Mouse (Mus musculus): ENCODE data around the gene Ric8a. TPM values are rescaled to one million over a fixed set of nuclear protein-coding genes. Genes with fewer than 3 reads are reported as not detected.

Gene Ric8a
- 51.3 and 57.6 TPM in 2 replicates for polyA plus RNA-seq (2016; fragmentation: Nextera tagmentation; extraction: Ambion mirVana)

DNA sequence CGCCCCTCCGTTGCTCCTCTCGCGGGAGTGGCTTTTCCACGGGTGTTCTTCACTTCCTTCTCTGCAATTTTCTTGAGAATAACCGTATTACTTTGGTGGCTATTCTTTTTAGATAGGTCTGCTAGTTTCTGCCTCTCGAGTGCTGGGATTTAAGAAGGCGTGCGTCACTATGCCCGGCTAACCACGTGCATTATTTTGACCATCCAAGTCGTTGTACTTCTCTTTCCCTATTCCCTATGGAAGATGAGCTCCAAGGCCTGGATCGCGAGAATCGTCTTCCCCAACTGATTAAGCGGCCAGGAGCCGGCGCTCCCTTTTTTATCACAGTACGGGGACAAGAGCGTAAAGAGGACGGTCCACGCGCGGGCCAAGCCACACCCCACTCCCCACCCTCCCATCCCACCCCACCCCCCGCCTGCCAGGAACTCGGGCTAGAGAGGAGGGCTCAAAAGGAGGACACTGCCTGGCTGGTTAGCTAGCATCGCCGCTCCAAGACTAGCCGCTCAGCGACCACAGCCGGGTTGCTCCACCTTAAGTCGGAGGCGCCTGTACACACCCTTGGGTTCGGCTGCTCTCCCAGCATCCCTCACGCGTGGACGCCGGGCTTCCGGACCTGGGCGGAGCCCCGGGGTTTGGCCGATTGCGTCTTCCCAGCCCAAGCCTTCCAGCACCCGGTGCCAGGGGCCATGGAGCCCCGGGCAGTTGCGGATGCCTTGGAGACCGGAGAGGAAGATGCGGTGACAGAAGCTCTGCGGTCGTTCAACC is at the start of gene Ric8a:
Ric8a (plus strand) TSS at position 173 of the 765 bp plus-strand sequence.
- H3K9me3 ChIP-seq: no peaks in the 10 kb centered on the region
- H3K27me3 ChIP-seq (ENCODE audit: poor library complexity, severe bottlenecking): no peaks in the 10 kb centered on the region
- H3K4me3 ChIP-seq: peak within 1 kb of the TSS; percentile 87
- peaks cover 32% of the 10 kb centered on the region for H3K4me1 ChIP-seq
- H3K36me3 ChIP-seq (replicated peaks): peaks cover 65% of the 10 kb centered on the region
- WGBS: under 1% methylated on average over 50 of the region's 50 CpGs
- peak; percentile 77 for DNase-seq (ENCODE audit: extremely low spot score, low spot score)
- H3K27ac ChIP-seq: peak within 1 kb of the TSS; percentile 89

DNA sequence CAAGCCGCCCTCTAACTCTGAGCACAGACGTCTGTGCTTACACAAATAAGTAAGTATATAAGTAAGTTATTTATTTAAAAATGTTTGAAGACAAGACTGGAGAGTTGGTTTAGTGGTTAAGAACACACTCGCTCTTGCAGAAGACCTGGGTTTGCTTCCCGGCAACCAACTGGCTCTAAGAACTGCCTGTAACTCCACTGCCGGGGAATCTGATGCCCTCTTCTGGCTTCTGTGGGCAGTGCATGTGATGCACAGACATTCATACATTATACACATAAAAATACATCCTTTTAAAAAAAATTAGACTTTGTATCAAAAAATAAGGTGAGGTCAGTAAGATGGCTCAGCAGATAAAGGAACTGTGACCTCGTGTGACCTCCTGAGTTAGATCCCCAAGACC is 46.3 kb upstream of the Ric8a start:
- no peak overlapping the region for H3K4me3 ChIP-seq
- WGBS: 95% methylated on average over 6 of the region's 6 CpGs
- H3K27me3 ChIP-seq (ENCODE audit: poor library complexity, severe bottlenecking): no peaks in the 10 kb centered on the region
- H3K27ac ChIP-seq: no peak overlapping the region
- H3K9me3 ChIP-seq: no peaks in the 10 kb centered on the region
- H3K36me3 ChIP-seq (replicated peaks): peaks cover 29% of the 10 kb centered on the region
- no peak for DNase-seq (ENCODE audit: extremely low spot score, low spot score)
- H3K4me1 ChIP-seq: no peaks in the 10 kb centered on the region

DNA sequence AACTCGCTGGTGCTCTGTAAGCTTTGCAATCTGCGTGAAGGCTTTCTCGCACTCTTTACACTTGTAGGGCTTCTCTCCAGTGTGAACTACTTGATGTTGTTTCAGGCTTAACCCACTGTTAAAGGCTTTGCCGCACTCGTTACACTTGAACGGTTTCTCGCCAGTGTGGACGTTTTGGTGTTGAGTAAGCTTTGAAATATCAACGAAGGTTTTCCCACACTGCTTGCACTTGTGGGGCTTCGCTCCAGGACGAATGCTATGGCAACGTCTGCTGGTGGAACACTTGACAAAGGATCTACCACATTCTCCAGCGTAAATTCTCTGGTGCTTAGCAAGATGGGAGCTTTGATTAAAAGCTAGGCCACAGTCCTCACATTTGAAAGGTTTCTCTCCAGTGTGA is 45.0 kb upstream of the Ric8a start:
- peaks cover 29% of the 10 kb centered on the region for H3K36me3 ChIP-seq (replicated peaks)
- H3K27ac ChIP-seq: no peak overlapping the region
- H3K9me3 ChIP-seq: no peaks in the 10 kb centered on the region
- DNase-seq (ENCODE audit: extremely low spot score, low spot score): no peak
- WGBS: 90% methylated on average over 13 of the region's 13 CpGs
- H3K4me1 ChIP-seq: no peaks in the 10 kb centered on the region
- H3K27me3 ChIP-seq (ENCODE audit: poor library complexity, severe bottlenecking): no peaks in the 10 kb centered on the region
- H3K4me3 ChIP-seq: no peak overlapping the region

DNA sequence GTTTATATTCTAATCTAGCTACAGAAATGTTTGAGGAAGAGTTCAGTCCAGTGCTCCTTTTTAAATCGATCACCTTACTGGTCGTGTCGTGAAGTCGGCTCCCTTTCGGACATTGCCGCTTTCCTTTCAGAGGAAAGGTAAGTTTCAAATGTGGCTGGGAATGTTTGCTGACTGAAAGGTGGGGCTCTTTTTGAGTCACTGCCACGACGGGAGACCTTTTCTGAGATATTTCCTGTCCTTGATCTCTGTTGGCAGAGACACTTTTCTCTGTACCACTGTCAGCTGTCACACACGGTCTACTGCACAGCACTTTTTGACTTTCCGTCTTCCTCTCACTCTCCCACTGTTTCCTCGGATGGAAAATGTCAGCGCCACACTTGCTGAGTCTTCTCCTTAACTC is 43.9 kb upstream of the Ric8a start:
- H3K27ac ChIP-seq: no peak overlapping the region
- WGBS: 96% methylated on average over 12 of the region's 12 CpGs
- no peaks in the 10 kb centered on the region for H3K27me3 ChIP-seq (ENCODE audit: poor library complexity, severe bottlenecking)
- no peaks in the 10 kb centered on the region for H3K9me3 ChIP-seq
- DNase-seq (ENCODE audit: extremely low spot score, low spot score): no peak
- no peak overlapping the region for H3K4me3 ChIP-seq
- no peaks in the 10 kb centered on the region for H3K4me1 ChIP-seq
- peaks cover 29% of the 10 kb centered on the region for H3K36me3 ChIP-seq (replicated peaks)

DNA sequence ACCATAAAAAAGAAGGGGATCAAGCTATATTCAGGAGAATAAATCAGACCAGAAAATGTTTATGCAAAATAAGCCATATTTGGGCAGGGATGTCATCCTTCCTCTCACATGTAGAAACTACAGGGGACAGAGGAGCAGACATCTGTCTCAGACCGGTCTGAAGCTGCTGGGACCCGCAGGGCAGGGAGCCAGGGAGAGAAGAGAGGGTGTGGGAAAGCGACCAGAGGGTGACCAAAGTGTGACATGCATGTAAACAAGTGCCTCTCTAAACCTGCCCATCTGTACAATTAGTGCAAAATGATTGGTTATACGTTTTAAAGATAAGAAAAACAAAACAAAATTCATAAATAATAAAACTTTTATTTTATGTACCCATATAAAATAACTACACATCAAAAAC is 36.6 kb upstream of the Ric8a start:
- Histone ChIP-seq H3K4me1 (peaks cover 10% of the 10 kb centered on the region), H3K9me3 (no peaks in the 10 kb centered on the region), H3K27ac (no peak overlapping the region), H3K27me3 (ENCODE audit: poor library complexity, severe bottlenecking) (no peaks in the 10 kb centered on the region; the same call in 1 of the 2 replicates), H3K4me3 (no peak overlapping the region), H3K36me3 (replicated peaks) (no peaks in the 10 kb centered on the region)
- 87% methylated on average over 4 of the region's 4 CpGs for WGBS
- DNase-seq (ENCODE audit: extremely low spot score, low spot score): no peak

DNA sequence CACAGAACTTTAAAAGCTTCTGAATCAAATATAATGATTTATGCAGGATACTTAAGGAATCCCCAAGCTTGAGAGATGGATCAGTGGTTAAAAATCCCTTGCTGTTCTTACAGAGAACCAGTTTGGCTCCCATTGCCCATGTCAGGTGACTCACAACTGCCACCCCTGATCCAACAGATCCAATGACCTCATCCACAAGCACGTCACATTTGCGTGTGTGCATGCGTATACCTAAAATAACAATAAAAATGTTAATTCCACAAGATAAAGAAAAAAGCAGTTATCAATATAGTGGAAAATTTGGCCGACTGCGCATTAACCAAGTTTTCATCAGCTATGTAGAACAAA is 35.5 kb upstream of the Ric8a start:
- Histone ChIP-seq H3K9me3 (no peaks in the 10 kb centered on the region), H3K4me1 (peaks cover 10% of the 10 kb centered on the region), H3K27ac (peak overlapping the region; percentile 83), H3K4me3 (peak overlapping the region; percentile 69), H3K36me3 (replicated peaks) (no peaks in the 10 kb centered on the region), H3K27me3 (ENCODE audit: poor library complexity, severe bottlenecking) (no peaks in the 10 kb centered on the region; the same call in 1 of the 2 replicates)
- 57% methylated on average over 5 of the region's 5 CpGs for WGBS
- no peak for DNase-seq (ENCODE audit: extremely low spot score, low spot score)

DNA sequence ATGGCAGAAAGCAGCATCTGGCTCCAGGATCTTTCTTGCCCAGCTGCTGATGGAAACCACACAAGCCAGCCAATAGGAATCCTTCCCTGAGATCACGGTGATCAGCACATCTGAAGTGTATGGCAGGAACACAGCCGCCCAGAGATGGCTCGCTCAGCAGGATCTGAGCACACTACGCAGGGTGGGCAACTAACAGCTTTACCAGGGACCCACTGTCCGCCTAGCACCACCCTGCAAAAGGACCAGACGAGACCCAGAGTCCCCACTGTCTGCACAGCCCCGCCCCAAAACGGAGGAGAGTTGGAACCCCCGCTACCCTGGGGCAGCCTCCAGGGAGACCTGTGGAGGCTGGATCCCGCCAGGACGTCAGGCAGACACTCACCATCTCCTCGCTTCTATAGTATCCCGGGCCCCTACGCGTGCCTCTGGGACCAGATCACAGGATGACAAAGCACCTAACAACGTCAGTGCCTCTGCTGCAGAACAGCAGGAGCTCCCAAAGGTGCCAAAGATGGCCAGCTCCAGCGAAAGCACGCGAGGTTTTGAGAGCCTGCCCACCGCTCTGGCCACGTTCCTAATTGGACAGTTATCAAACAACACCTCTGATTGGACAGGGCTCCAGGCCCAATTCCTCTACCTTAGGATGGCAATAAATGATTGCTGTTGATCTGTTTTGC is 35.0 kb upstream of the Ric8a start, which contains the start of gene Zfp941:
Zfp941 (minus strand) TSS at position 526 of the 677 bp plus-strand sequence.
- WGBS: under 1% methylated on average over 21 of the region's 21 CpGs
- Histone ChIP-seq H3K4me1 (peaks cover 10% of the 10 kb centered on the region), H3K27me3 (ENCODE audit: poor library complexity, severe bottlenecking) (peaks cover 4% of the 10 kb centered on the region; the same call in 1 of the 2 replicates), H3K4me3 (peak within 1 kb of the TSS; percentile 69), H3K9me3 (no peaks in the 10 kb centered on the region), H3K27ac (peak within 1 kb of the TSS; percentile 83), H3K36me3 (replicated peaks) (no peaks in the 10 kb centered on the region)
- peak; percentile 67 for DNase-seq (ENCODE audit: extremely low spot score, low spot score)

DNA sequence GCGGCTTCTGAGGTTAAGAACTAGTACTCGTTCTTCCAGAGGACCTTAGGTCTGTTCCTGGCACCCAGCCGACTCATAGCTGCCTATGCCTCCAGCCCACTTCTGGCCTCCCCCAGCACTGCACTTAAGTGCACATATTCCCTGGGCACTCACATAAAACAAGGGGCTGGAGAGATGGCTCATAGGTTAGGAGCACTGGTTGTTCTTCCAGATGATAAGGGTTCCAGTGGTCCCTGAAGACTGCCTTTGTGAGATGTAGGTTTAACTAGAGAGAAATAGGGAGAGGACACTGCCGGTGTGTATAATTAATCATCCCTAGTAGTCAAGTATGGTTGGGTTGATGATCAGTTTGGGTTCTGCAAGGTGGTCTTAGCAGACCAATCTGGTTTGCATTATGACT is 34.0 kb upstream of the Ric8a start:
- DNase-seq (ENCODE audit: extremely low spot score, low spot score): no peak
- H3K9me3 ChIP-seq: no peaks in the 10 kb centered on the region
- 92% methylated on average over 4 of the region's 4 CpGs for WGBS
- H3K27me3 ChIP-seq (ENCODE audit: poor library complexity, severe bottlenecking): peaks cover 6% of the 10 kb centered on the region; the same call in 1 of the 2 replicates
- no peak overlapping the region for H3K27ac ChIP-seq
- H3K4me1 ChIP-seq: peaks cover 10% of the 10 kb centered on the region
- no peaks in the 10 kb centered on the region for H3K36me3 ChIP-seq (replicated peaks)
- H3K4me3 ChIP-seq: no peak overlapping the region

DNA sequence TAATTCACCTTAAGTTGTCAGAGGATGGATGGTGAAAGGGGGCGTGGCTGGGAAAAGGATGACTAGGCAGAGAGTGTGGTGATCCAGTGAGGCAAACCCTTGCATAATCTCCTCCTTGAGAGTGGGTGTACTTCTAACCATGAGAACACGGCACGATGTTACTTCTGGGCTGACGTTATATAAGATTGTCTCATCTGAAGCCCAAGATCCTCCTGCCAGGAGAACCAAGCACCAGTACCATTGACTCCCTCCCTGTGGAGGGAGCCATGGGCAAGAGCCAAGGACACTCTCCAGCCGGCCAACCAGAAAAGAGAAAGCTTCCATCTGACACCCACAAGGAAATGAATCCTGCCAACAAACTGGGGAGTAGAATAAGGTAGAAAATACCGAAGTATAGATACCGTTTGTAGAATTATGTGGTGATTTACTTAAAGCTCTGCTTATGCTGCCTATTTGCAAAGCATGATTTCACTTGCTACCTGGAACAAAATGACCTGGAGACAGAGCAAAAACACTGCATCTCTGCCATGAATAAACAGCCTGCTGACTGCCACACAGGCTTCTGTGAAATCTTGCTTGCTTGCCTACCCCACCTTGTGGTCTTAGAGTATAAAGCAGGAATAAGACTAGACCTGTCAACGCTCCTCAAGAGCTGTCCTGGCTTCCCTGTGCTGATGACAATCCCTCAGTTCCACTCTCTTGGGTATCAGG is 28.4 kb upstream of the Ric8a start:
- Histone ChIP-seq H3K4me3 (no peak overlapping the region), H3K36me3 (replicated peaks) (no peaks in the 10 kb centered on the region), H3K9me3 (no peaks in the 10 kb centered on the region), H3K4me1 (no peaks in the 10 kb centered on the region), H3K27me3 (ENCODE audit: poor library complexity, severe bottlenecking) (peaks cover 6% of the 10 kb centered on the region; the same call in 1 of the 2 replicates), H3K27ac (no peak overlapping the region)
- no peak for DNase-seq (ENCODE audit: extremely low spot score, low spot score)
- 40% methylated on average over 8 of the region's 8 CpGs for WGBS

DNA sequence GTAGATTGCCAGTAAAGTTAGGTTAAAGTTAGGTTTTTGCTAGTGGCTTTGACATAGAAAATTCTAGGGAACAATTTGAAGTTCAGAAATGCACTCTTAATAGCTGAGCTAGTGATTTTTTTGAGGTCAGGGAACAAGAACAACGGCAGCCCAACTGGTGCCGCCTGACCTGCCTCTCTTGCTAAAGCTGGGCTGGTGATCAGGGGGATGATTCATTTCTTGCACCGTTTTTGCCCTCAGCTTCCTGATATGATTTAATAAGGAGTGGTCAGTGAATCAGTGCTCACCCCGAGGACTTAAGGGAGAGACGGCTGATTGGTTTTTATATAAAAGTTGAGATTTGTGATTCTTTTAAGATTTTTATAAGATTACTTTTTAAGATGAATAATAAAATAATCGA is 25.3 kb upstream of the Ric8a start:
- 84% methylated on average over 6 of the region's 6 CpGs for WGBS
- Histone ChIP-seq H3K27ac (no peak overlapping the region), H3K36me3 (replicated peaks) (no peaks in the 10 kb centered on the region), H3K9me3 (no peaks in the 10 kb centered on the region), H3K4me3 (no peak overlapping the region), H3K4me1 (peaks cover 11% of the 10 kb centered on the region; the same call in 1 of the 2 replicates), H3K27me3 (ENCODE audit: poor library complexity, severe bottlenecking) (peaks cover 9% of the 10 kb centered on the region; the same call in 1 of the 2 replicates)
- DNase-seq (ENCODE audit: extremely low spot score, low spot score): no peak

DNA sequence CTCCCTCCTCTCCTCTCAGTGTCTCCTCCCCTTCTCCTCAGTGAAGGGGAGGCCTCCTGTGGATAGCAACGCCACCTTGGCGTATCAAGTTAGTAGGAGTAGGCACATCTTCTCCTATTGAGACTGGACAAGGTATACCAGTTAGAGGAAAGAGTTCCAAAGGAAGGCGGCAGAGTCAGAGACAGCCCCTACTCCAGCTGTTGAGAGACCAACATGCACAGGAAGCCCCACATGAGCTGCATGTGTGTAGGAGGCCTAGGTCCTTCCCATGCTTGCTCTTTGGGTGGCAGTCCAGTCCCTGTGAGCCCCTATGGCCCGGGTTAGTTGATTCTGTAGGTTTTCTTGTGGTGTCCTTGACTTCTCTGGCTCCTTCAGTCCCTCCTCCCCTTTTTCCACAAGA is 23.4 kb upstream of the Ric8a start:
- Histone ChIP-seq H3K36me3 (replicated peaks) (no peaks in the 10 kb centered on the region), H3K4me1 (peaks cover 11% of the 10 kb centered on the region; the same call in 1 of the 2 replicates), H3K4me3 (no peak overlapping the region), H3K27ac (no peak overlapping the region), H3K27me3 (ENCODE audit: poor library complexity, severe bottlenecking) (peaks cover 3% of the 10 kb centered on the region; the same call in 1 of the 2 replicates), H3K9me3 (no peaks in the 10 kb centered on the region)
- DNase-seq (ENCODE audit: extremely low spot score, low spot score): no peak
- 90% methylated on average over 4 of the region's 4 CpGs for WGBS

DNA sequence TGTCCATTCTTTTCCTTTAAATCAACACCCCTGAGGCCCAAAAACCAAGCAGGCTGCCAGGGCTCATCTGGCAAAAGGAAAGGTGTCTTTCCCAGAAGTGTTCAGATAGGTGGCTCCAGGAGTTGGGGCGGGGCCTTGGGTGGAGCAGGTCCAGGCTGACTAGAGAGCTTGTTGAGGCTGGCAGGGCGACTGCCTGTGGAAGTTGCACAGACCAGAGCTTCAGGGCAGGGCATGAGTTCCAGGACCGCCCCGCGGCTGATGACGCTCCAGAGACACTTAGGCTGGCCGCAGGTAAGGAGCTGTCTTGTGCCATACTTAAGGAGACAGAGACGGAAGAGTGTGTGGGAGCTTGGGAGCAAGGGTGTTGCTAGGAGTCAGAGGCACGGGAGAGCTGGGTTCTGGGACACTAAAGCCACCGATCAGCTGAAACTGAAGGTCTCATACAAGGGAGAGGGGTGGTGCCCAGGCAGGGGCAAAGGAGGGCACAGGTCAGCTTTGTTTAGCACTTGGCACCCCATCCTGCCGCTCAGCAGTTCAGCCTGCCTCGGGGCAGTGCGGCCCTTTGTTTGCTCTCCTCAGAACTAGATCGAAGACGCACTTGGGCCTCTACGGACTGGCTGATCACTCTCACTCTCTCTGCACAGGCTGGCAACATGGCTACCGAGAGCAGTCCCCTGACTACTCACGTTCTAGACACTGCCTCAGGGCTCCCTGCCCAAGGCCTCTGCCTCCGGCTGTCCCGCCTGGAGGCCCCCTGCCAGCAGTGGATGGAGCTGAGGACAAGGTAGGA is 21.6 kb upstream of the Ric8a start, which contains the start of gene Urah:
Urah (plus strand) TSS at position 51 of the 790 bp plus-strand sequence.
- Histone ChIP-seq H3K36me3 (replicated peaks) (no peaks in the 10 kb centered on the region), H3K9me3 (no peaks in the 10 kb centered on the region), H3K4me3 (no peak within 1 kb of the TSS), H3K27ac (peak within 1 kb of the TSS; percentile 2; the same call in 1 of the 2 replicates), H3K4me1 (peaks cover 11% of the 10 kb centered on the region; the same call in 1 of the 2 replicates), H3K27me3 (ENCODE audit: poor library complexity, severe bottlenecking) (peaks cover 6% of the 10 kb centered on the region; the same call in 1 of the 2 replicates)
- 41% methylated on average over 20 of the region's 20 CpGs for WGBS
- no peak for DNase-seq (ENCODE audit: extremely low spot score, low spot score)

Measured in forebrain, embryonic 10.5 days (tissue).